ENCODE assay signal across 11 mouse cellular contexts in genomic region chr7:45343543-45343942, GRCm38 (mm10). TPM values are rescaled to one million over a fixed set of nuclear protein-coding genes. Genes with fewer than 3 reads are reported as not detected.
DNase-seq lines count a peak whose midpoint lies in the region; ATAC-seq and TF ChIP-seq lines count a peak whose summit lies in the region.
"Had no signal": no experiment of that assay in that cellular context is flagged by ENCODE, and none has a peak within 500 bp of the region (broad histone marks: within the 10 kb centered on the region; RNA-seq: fewer than 3 reads in every experiment).

No protein-coding gene starts in this region.

- H3K9ac ChIP-seq in heart, postnatal 0 days (replicated peaks; ENCODE audit: low read depth, low read length), result no peak overlapping the region
- H3K9ac ChIP-seq in heart, embryonic 11.5 days (ENCODE audit: low read depth, low read length), result no peak overlapping the region
- H3K9ac ChIP-seq in midbrain, postnatal 0 days (replicated peaks; ENCODE audit: low read length, poor library complexity, severe bottlenecking), result no peak overlapping the region
- H3K9ac ChIP-seq in midbrain, embryonic 16.5 days (ENCODE audit: low read depth, low read length), result no peak overlapping the region

- H3K4me1 ChIP-seq in heart, postnatal 0 days (ENCODE audit: control insufficient read depth, insufficient read depth), result peaks cover 26% of the 10 kb centered on the region
- peaks cover 24% of the 10 kb centered on the region for H3K4me1 ChIP-seq in heart, embryonic 11.5 days (ENCODE audit: control insufficient read depth, insufficient read depth, low read length)
- peaks cover 4% of the 10 kb centered on the region; the same call in 1 of the 2 replicates for H3K4me1 ChIP-seq in midbrain, postnatal 0 days (ENCODE audit: insufficient read depth, low read length)
- H3K4me1 ChIP-seq in midbrain, embryonic 16.5 days (ENCODE audit: control insufficient read depth, insufficient read depth, low read length), result peaks cover 16% of the 10 kb centered on the region

- no peak overlapping the region for H3K27ac ChIP-seq in heart, postnatal 0 days (ENCODE audit: low read depth)
- H3K27ac ChIP-seq in heart, embryonic 11.5 days (ENCODE audit: low read depth, low read length), result no peak overlapping the region
- no peak overlapping the region for H3K27ac ChIP-seq in midbrain, postnatal 0 days (ENCODE audit: low read depth, low read length)
- H3K27ac ChIP-seq in midbrain, embryonic 16.5 days (ENCODE audit: low read length), result no peak overlapping the region
- H3K27ac ChIP-seq: macrophage had no signal

- TF ChIP-seq EP300 in heart, postnatal 0 days (IDR thresholded peaks at IDR 0.05; ENCODE audit: low read depth), result no peak

- 20% methylated on average over 13 of the region's 13 CpGs for WGBS in heart, postnatal 0 days
- WGBS in heart, embryonic 11.5 days (ENCODE audit: insufficient replicate concordance), result 22% methylated on average over 13 of the region's 13 CpGs
- WGBS in midbrain, postnatal 0 days, result 41% methylated on average over 13 of the region's 13 CpGs
- WGBS in midbrain, embryonic 16.5 days, result 34% methylated on average over 13 of the region's 13 CpGs

- no peaks in the 10 kb centered on the region; the same call in 1 of the 2 replicates for H3K27me3 ChIP-seq in heart, postnatal 0 days (ENCODE audit: control insufficient read depth, insufficient read depth, low read length)
- H3K27me3 ChIP-seq in heart, embryonic 11.5 days (ENCODE audit: control insufficient read depth, insufficient read depth, low read length), result no peaks in the 10 kb centered on the region
- no peaks in the 10 kb centered on the region for H3K27me3 ChIP-seq in midbrain, postnatal 0 days (ENCODE audit: insufficient read depth, low read length)
- no peaks in the 10 kb centered on the region; the same call in 1 of the 2 replicates for H3K27me3 ChIP-seq in midbrain, embryonic 16.5 days (ENCODE audit: control insufficient read depth, insufficient read depth, low read depth, low read length)

- peak; percentile 26; the same call in 1 of the 2 replicates for TF ChIP-seq CTCF in heart, postnatal 0 days (IDR thresholded peaks at IDR 0.05; ENCODE audit: low read depth)
- peak; percentile 39 for TF ChIP-seq CTCF in midbrain, postnatal 0 days (IDR thresholded peaks at IDR 0.05)

- H3K36me3 ChIP-seq in heart, postnatal 0 days (replicated peaks; ENCODE audit: control insufficient read depth, insufficient read depth, low read length), result no peaks in the 10 kb centered on the region
- no peaks in the 10 kb centered on the region for H3K36me3 ChIP-seq in heart, embryonic 11.5 days (ENCODE audit: control insufficient read depth, insufficient read depth, low read length)
- H3K36me3 ChIP-seq in midbrain, postnatal 0 days (ENCODE audit: insufficient read depth, low read length), result peaks cover 43% of the 10 kb centered on the region
- peaks cover 44% of the 10 kb centered on the region for H3K36me3 ChIP-seq in midbrain, embryonic 16.5 days (ENCODE audit: control insufficient read depth, insufficient read depth, low read length)

- no peak overlapping the region for H3K4me2 ChIP-seq in heart, postnatal 0 days (ENCODE audit: low read depth, low read length)
- no peak overlapping the region for H3K4me2 ChIP-seq in heart, embryonic 11.5 days
- no peak overlapping the region for H3K4me2 ChIP-seq in midbrain, postnatal 0 days (ENCODE audit: low read depth, low read length, poor library complexity, severe bottlenecking)
- H3K4me2 ChIP-seq in midbrain, embryonic 16.5 days (ENCODE audit: low read length), result no peak overlapping the region

- ATAC-seq in heart, postnatal 0 days (ENCODE audit: insufficient read depth, low read depth), result no peak
- no peak for ATAC-seq in heart, embryonic 11.5 days (replicated peaks; ENCODE audit: insufficient number of reproducible peaks, low FRiP score, low TSS enrichment)
- ATAC-seq in midbrain, postnatal 0 days (ENCODE audit: low FRiP score), result no peak
- no peak for ATAC-seq in midbrain, embryonic 16.5 days

- no peaks in the 10 kb centered on the region for H3K9me3 ChIP-seq in heart, postnatal 0 days (replicated peaks; ENCODE audit: control insufficient read depth, low read length)
- H3K9me3 ChIP-seq in heart, embryonic 11.5 days (replicated peaks; ENCODE audit: control insufficient read depth, low read length), result no peaks in the 10 kb centered on the region
- H3K9me3 ChIP-seq in midbrain, postnatal 0 days (ENCODE audit: low read length), result no peaks in the 10 kb centered on the region
- no peaks in the 10 kb centered on the region for H3K9me3 ChIP-seq in midbrain, embryonic 16.5 days (replicated peaks; ENCODE audit: control insufficient read depth, low read length, poor library complexity, severe bottlenecking)

- H3K4me3 ChIP-seq in heart, postnatal 0 days (ENCODE audit: low read depth, low read length), result no peak overlapping the region
- no peak overlapping the region for H3K4me3 ChIP-seq in heart, embryonic 11.5 days (ENCODE audit: low read depth, low read length)
- no peak overlapping the region for H3K4me3 ChIP-seq in midbrain, postnatal 0 days (ENCODE audit: low read depth, low read length)
- H3K4me3 ChIP-seq in midbrain, embryonic 16.5 days (ENCODE audit: low read depth, low read length), result no peak overlapping the region

- DNase-seq in heart, postnatal 0 days (ENCODE audit: low spot score), result no peak
- no peak for DNase-seq in midbrain, postnatal 0 days (ENCODE audit: low spot score)
- DNase-seq in NIH3T3 (ENCODE audit: low read depth), result peak; percentile 38
- peak; percentile 42 for DNase-seq in thymus, postnatal 14 days
- no peak for DNase-seq in adrenal gland, postnatal 25 days
- no peak for DNase-seq in heart, adult 8-10 months (ENCODE audit: low spot score)

RNA-seq across cellular contexts. Expression of gene Hrc, which starts 8.5 kb away (rescaled TPM):
- total RNA-seq in heart, postnatal 0 days (2014; rRNA removed; ENCODE audit: low replicate concordance), result 38.8 and 39.7 TPM in 2 replicates
- 43.8 and 45.9 TPM in 2 replicates for polyA plus RNA-seq in heart, postnatal 0 days (2015; fragmentation: Nextera tagmentation; extraction: Ambion mirVana)
- 24.3 and 30.1 TPM in 2 replicates for polyA plus RNA-seq in heart, embryonic 11.5 days (2014; fragmentation: Nextera tagmentation; extraction: Ambion mirVana)
- 0.33 TPM in 1 of 2 replicates, not detected in the other for total RNA-seq in midbrain, postnatal 0 days (2014; rRNA removed)
- 0.26 and 0.49 TPM in 2 replicates for polyA plus RNA-seq in midbrain, postnatal 0 days (2015; fragmentation: Nextera tagmentation; extraction: Ambion mirVana)
- polyA plus RNA-seq in midbrain, embryonic 16.5 days (2015; fragmentation: Nextera tagmentation; extraction: Ambion mirVana), result 0.39 and 0.40 TPM in 2 replicates
- total RNA-seq in adrenal gland, postnatal 25 days (2021), result 0.18 TPM in 1 of 2 replicates, not detected in the other
- 1,000 to 10,000 TPM; 1,032 to 1,216 (median 1,081) TPM for total RNA-seq in heart, adult 8-10 months (2022)
- total RNA-seq: hematopoietic stem cell, adult 5-6 weeks; neutrophil, adult 5-6 weeks had no signal
- polyA plus RNA-seq: macrophage had no signal

RNA-seq across cellular contexts. Expression of gene Trpm4, which starts 10.0 kb away (rescaled TPM):
- total RNA-seq in heart, postnatal 0 days (2014; rRNA removed; ENCODE audit: low replicate concordance), result 15.8 and 44.0 TPM in 2 replicates
- polyA plus RNA-seq in heart, postnatal 0 days (2015; fragmentation: Nextera tagmentation; extraction: Ambion mirVana), result 14.2 and 15.2 TPM in 2 replicates
- 7.0 and 9.8 TPM in 2 replicates for polyA plus RNA-seq in heart, embryonic 11.5 days (2014; fragmentation: Nextera tagmentation; extraction: Ambion mirVana)
- total RNA-seq in midbrain, postnatal 0 days (2014; rRNA removed), result 22.6 and 35.4 TPM in 2 replicates
- 10.4 and 10.7 TPM in 2 replicates for polyA plus RNA-seq in midbrain, postnatal 0 days (2015; fragmentation: Nextera tagmentation; extraction: Ambion mirVana)
- polyA plus RNA-seq in midbrain, embryonic 16.5 days (2015; fragmentation: Nextera tagmentation; extraction: Ambion mirVana), result 11.1 and 12.4 TPM in 2 replicates
- total RNA-seq in adrenal gland, postnatal 25 days (2021), result 9.3 and 14.2 TPM in 2 replicates
- 10 to 100 TPM; 23.8 to 36.3 (median 25.4) TPM for total RNA-seq in heart, adult 8-10 months (2022)

RNA-seq across cellular contexts. Expression of gene Ppfia3, which starts 23.3 kb away (rescaled TPM):
- 0.15 and 1.8 TPM in 2 replicates for total RNA-seq in heart, postnatal 0 days (2014; rRNA removed; ENCODE audit: low replicate concordance)
- polyA plus RNA-seq in heart, postnatal 0 days (2015; fragmentation: Nextera tagmentation; extraction: Ambion mirVana), result 0.58 and 0.68 TPM in 2 replicates
- 2.0 and 3.7 TPM in 2 replicates for polyA plus RNA-seq in heart, embryonic 11.5 days (2014; fragmentation: Nextera tagmentation; extraction: Ambion mirVana)
- total RNA-seq in midbrain, postnatal 0 days (2014; rRNA removed), result 87.4 and 104 TPM in 2 replicates
- polyA plus RNA-seq in midbrain, postnatal 0 days (2015; fragmentation: Nextera tagmentation; extraction: Ambion mirVana), result 28.9 and 31.6 TPM in 2 replicates
- polyA plus RNA-seq in midbrain, embryonic 16.5 days (2015; fragmentation: Nextera tagmentation; extraction: Ambion mirVana), result 28.5 and 29.2 TPM in 2 replicates
- 1.9 and 2.9 TPM in 2 replicates for total RNA-seq in adrenal gland, postnatal 25 days (2021)
- total RNA-seq in heart, adult 8-10 months (2022), result under 1 TPM; 0.11 to 0.33 (median 0.20) TPM
- total RNA-seq: hematopoietic stem cell, adult 5-6 weeks; neutrophil, adult 5-6 weeks had no signal
- polyA plus RNA-seq: macrophage had no signal

RNA-seq across cellular contexts. Expression of gene Lin7b, which starts 26.8 kb away (rescaled TPM):
- total RNA-seq in heart, postnatal 0 days (2014; rRNA removed; ENCODE audit: low replicate concordance), result 0.46 TPM in 1 of 2 replicates, not detected in the other
- polyA plus RNA-seq in heart, postnatal 0 days (2015; fragmentation: Nextera tagmentation; extraction: Ambion mirVana), result 2.2 and 2.3 TPM in 2 replicates
- 1.6 and 1.7 TPM in 2 replicates for polyA plus RNA-seq in heart, embryonic 11.5 days (2014; fragmentation: Nextera tagmentation; extraction: Ambion mirVana)
- 68.6 and 96.6 TPM in 2 replicates for total RNA-seq in midbrain, postnatal 0 days (2014; rRNA removed)
- polyA plus RNA-seq in midbrain, postnatal 0 days (2015; fragmentation: Nextera tagmentation; extraction: Ambion mirVana), result 59.9 and 70.3 TPM in 2 replicates
- polyA plus RNA-seq in midbrain, embryonic 16.5 days (2015; fragmentation: Nextera tagmentation; extraction: Ambion mirVana), result 27.0 and 39.9 TPM in 2 replicates
- total RNA-seq in adrenal gland, postnatal 25 days (2021), result 8.7 TPM in 1 of 2 replicates, not detected in the other
- 1 to 10 TPM; 1.0 to 1.5 (median 1.3) TPM for total RNA-seq in heart, adult 8-10 months (2022)
- polyA plus RNA-seq: macrophage had no signal

RNA-seq across cellular contexts. Expression of gene Snrnp70, which starts 52.0 kb away (rescaled TPM):
- total RNA-seq in heart, postnatal 0 days (2014; rRNA removed; ENCODE audit: low replicate concordance), result 141 and 162 TPM in 2 replicates
- polyA plus RNA-seq in heart, postnatal 0 days (2015; fragmentation: Nextera tagmentation; extraction: Ambion mirVana), result 79.7 and 80.3 TPM in 2 replicates
- 51.6 and 72.0 TPM in 2 replicates for polyA plus RNA-seq in heart, embryonic 11.5 days (2014; fragmentation: Nextera tagmentation; extraction: Ambion mirVana)
- total RNA-seq in midbrain, postnatal 0 days (2014; rRNA removed), result 249 and 258 TPM in 2 replicates
- polyA plus RNA-seq in midbrain, postnatal 0 days (2015; fragmentation: Nextera tagmentation; extraction: Ambion mirVana), result 108 and 131 TPM in 2 replicates
- polyA plus RNA-seq in midbrain, embryonic 16.5 days (2015; fragmentation: Nextera tagmentation; extraction: Ambion mirVana), result 157 and 186 TPM in 2 replicates
- 361 and 425 TPM in 2 replicates for total RNA-seq in adrenal gland, postnatal 25 days (2021)
- total RNA-seq in heart, adult 8-10 months (2022), result 100 to 1,000 TPM in 1 of 4 experiments, 10 to 100 TPM in 3; 68.3 to 107 (median 86.7) TPM

Comparison
In these comparisons a context has a peak if more than half of its experiments do, and no peak if none do; other contexts are left out.
1. DNase-seq: peak in NIH3T3 (single experiment) and thymus, postnatal 14 days (single experiment); none in heart, postnatal 0 days (single experiment), midbrain, postnatal 0 days (single experiment), adrenal gland, postnatal 25 days (single experiment) and heart, adult 8-10 months (single experiment).
2. RNA of gene Hrc, which starts 8.5 kb away (total RNA-seq): 1,032 to 1,216 TPM in heart, adult 8-10 months and 38.8 to 39.7 TPM in heart, postnatal 0 days; 0.33 TPM in midbrain, postnatal 0 days and 0.18 TPM in adrenal gland, postnatal 25 days; every median in the first group is over 10 times any median in the second.
3. RNA of gene Ppfia3, which starts 23.3 kb away (total RNA-seq): 87.4 to 104 TPM in midbrain, postnatal 0 days; 1.9 to 2.9 TPM in adrenal gland, postnatal 25 days, 0.15 to 1.8 TPM in heart, postnatal 0 days and 0.11 to 0.33 TPM in heart, adult 8-10 months; every median in the first group is over 10 times any median in the second.